Mouse (Mus musculus) neural tube, embryonic 14.5 days (tissue): ENCODE measurements around the gene Uimc1. TPM values are rescaled to one million over a fixed set of nuclear protein-coding genes. Genes with fewer than 3 reads are reported as not detected.
A peak's percentile ranks its signal among the peaks of the same experiment; 100 is the strongest.
"Not testable (repeated sequence)": the region's sequence is repeated elsewhere in the genome, so short reads cannot be mapped to it uniquely, and the experiment has no call there.

Experiments
- ATAC-seq: fragments of 200-750 bp; cut with Nextera tagmentation; 2 replicates; pipeline ENCODE4 v1.8.0; 2017; ENCODE audit warnings: low read depth, mild to moderate bottlenecking, moderate TSS enrichment, moderate library complexity
- H3K27ac ChIP-seq: fragments of 300-500 bp; sonication (generic); 2 replicates; pipeline ENCODE4 v1.5.1; 2014; ENCODE audit warnings: low read depth, mild to moderate bottlenecking, control low read depth, low read length, moderate library complexity, mixed read lengths
- H3K27me3 ChIP-seq: fragments of 300-500 bp; sonication (generic); 2 replicates; pipeline ENCODE4 v1.6.1; 2014; ENCODE audit warnings: low read length; ENCODE audit not compliant: control insufficient read depth, insufficient read depth
- H3K36me3 ChIP-seq: fragments of 300-500 bp; sonication (generic); 2 replicates; pipeline ENCODE4 v1.6.1; 2014; ENCODE audit warnings: low read length, mixed read lengths; ENCODE audit not compliant: control insufficient read depth, insufficient read depth
- H3K4me1 ChIP-seq: fragments of 300-500 bp; sonication (generic); 2 replicates; pipeline ENCODE4 v1.6.1; 2014; ENCODE audit warnings: low read length; ENCODE audit not compliant: control insufficient read depth, insufficient read depth
- H3K4me2 ChIP-seq: fragments of 300-500 bp; sonication (generic); 2 replicates; pipeline ENCODE4 v1.6.1; 2014; ENCODE audit warnings: mild to moderate bottlenecking, low read depth, low read length, control low read depth
- H3K4me3 ChIP-seq: fragments of 300-500 bp; sonication (generic); 2 replicates; pipeline ENCODE4 v1.5.1; 2014; ENCODE audit warnings: low read depth, low read length, control low read depth, mixed read lengths
- H3K9ac ChIP-seq: fragments of 300-500 bp; sonication (generic); replicated peaks from 2 replicates; pipeline ENCODE4 v1.6.1; 2014; ENCODE audit warnings: low read depth, mild to moderate bottlenecking, control low read depth, low read length, mixed read lengths
- H3K9me3 ChIP-seq: fragments of 300-500 bp; sonication (generic); 2 replicates; pipeline ENCODE4 v1.6.1; 2016; ENCODE audit warnings: low read length; ENCODE audit not compliant: control insufficient read depth
- WGBS: fragments of 180-500 bp; shearing (Covaris S2); extraction: QIAGEN DNeasy Blood & Tissue Kit; methylation state at CpG from one replicate; pipeline ENCODE4 v1.1.7; 2014; 5-methylcytosine and 5-hydroxymethylcytosine counted together
- polyA plus RNA-seq: library from polyadenylated mRNA; unstranded; fragments of >200 nt; fragmentation: Nextera tagmentation; extraction: Ambion mirVana; gene quantifications from 2 replicates; pipeline ENCODE4 v1.2.1, GENCODE M21; 2014

The Uimc1 gene
- polyA plus RNA-seq, 1 experiment from 2014 or later, result 20.6 TPM

DNA sequence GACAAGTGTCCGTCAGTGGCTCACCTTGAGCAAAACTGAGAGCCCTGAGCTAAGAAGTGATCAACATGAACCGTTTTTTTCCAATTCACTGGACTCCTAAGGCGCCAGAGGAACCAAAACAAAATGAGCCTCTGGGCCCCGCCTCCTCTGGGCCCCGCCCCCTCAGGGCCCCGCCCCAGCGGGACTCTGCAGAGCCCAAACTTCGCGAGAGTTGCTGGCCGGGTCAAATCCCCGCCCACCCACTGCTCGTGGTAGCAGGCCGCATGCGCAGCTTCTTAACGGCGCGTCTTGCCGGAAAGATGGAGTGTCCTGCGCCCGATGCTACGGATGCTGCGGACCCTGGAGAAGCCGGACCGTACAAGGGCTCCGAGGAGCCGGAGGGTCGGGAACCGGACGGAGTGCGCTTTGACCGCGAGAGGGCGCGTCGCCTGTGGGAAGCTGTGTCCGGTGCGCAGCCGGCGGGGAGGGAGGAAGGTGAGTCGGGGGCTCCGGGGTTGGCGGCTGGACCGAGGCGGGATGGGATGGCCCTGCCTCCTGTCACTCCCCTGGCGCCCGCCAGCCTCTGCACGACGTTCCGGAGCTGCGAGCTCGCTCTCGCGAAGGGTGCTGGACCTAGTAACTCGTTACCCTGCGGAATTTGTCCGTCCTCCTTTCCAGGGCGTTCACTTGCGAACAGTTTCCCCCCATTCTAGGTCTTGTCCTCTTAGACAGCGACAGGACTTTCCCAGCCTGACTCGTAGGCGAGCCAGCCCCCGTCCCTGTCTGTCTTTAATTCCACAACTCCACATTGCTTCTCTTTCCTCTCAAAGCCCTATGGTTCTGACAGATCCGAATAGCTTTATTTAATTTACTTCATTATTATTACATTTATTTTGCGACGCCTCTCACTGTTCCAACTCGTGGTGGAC lies 5.2 kb upstream of the Uimc1 start, which contains the start of gene Zfp346:
Gene Zfp346 (plus strand): TSS at position 267 of the 908 bp plus-strand sequence.
- Histone ChIP-seq H3K9me3 (no peaks in the 10 kb centered on the region), H3K4me2 (peak within 1 kb of the TSS; percentile 81), H3K27ac (peak within 1 kb of the TSS; percentile 69), H3K4me1 (peaks cover 5% of the 10 kb centered on the region), H3K4me3 (peak within 1 kb of the TSS; percentile 89), H3K27me3 (no peaks in the 10 kb centered on the region), H3K36me3 (no peaks in the 10 kb centered on the region), H3K9ac (peak within 1 kb of the TSS; percentile 75)
- under 1% methylated on average over 65 of the region's 66 CpGs for WGBS
- peak; percentile 92 for ATAC-seq

DNA sequence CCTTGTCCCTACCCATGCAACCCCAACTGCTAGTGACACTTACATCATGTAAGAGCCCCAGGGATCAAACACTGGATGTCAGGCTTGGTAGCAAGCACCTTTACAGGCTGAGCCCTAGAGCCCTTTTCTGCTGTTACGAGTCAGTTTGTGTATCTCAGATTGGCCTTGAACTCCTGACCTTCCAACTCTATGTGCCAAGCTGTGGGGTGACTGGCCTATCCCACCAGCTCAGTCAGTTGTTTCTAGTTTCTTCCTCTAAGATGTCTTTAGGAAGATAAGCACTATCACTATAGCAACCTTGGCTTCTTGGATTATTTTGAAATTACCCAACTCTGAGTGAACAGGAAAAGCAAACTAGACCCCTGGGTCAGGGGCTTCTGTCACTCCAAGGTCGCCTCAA lies 3.3 kb upstream of the Uimc1 start:
- H3K4me1 ChIP-seq, result peaks cover 12% of the 10 kb centered on the region
- H3K4me2 ChIP-seq, result no peak overlapping the region
- 78% methylated on average over 2 of the region's 2 CpGs for WGBS

DNA sequence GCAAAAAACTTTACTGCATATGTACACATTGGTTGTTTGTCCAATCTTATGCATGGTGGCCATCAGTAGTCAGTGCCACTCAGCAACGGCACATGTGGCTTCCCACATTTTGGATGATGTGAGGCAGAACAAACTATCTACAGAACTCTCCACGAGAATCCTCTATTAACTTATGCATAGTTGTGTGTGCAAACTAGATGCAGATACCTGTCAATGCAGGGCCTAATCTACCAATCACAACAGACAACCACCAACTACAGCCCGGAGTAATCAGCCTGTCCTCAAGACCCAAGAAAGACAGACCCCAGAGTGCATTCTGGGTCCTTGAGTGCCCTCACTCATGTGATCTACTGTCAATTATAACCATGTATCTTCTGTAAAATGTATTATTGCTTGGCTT lies 2.3 kb upstream of the Uimc1 start:
- 98% methylated on average over 3 of the region's 3 CpGs for WGBS
- no peak overlapping the region for H3K4me3 ChIP-seq
- peaks cover 12% of the 10 kb centered on the region for H3K4me1 ChIP-seq
- H3K9ac ChIP-seq, result no peak overlapping the region
- no peak for ATAC-seq
- no peak overlapping the region for H3K4me2 ChIP-seq
- H3K27ac ChIP-seq, result no peak overlapping the region
- no peaks in the 10 kb centered on the region for H3K27me3 ChIP-seq
- H3K9me3 ChIP-seq, result no peaks in the 10 kb centered on the region
- no peaks in the 10 kb centered on the region for H3K36me3 ChIP-seq

More for the DNA sequence above, 3.3 kb upstream of the Uimc1 start:
- H3K36me3 ChIP-seq, result no peaks in the 10 kb centered on the region
- H3K27ac ChIP-seq, result no peak overlapping the region
- no peaks in the 10 kb centered on the region for H3K27me3 ChIP-seq
- H3K4me3 ChIP-seq, result no peak overlapping the region
- no peaks in the 10 kb centered on the region for H3K9me3 ChIP-seq
- no peak overlapping the region for H3K9ac ChIP-seq
- ATAC-seq, result no peak

DNA sequence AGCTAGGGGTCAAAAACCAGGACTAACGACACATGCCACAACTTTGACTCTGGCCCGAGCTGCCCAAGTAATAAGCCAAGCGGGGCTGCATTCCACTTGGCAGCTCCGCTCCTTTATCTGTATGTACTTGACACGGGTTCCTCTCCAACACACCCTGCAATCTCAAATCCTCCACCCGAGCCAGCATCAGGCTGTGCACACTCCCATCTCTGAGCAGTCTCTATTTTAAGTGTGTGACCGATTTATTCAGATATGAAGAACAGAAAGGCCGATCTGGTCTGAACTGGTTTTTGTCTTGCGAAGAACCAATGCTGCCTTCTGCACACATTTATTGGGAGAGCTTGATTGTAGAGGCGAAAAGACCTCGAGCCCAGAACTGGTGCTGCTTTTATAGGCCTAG lies 1.5 kb upstream of the Uimc1 start:
- no peaks in the 10 kb centered on the region for H3K9me3 ChIP-seq
- WGBS, result 97% methylated on average over 11 of the region's 11 CpGs
- H3K9ac ChIP-seq, result no peak overlapping the region
- no peaks in the 10 kb centered on the region for H3K36me3 ChIP-seq
- H3K4me2 ChIP-seq, result no peak overlapping the region
- no peak overlapping the region for H3K4me3 ChIP-seq
- no peak for ATAC-seq
- no peak overlapping the region for H3K27ac ChIP-seq
- peaks cover 12% of the 10 kb centered on the region for H3K4me1 ChIP-seq
- H3K27me3 ChIP-seq, result no peaks in the 10 kb centered on the region

DNA sequence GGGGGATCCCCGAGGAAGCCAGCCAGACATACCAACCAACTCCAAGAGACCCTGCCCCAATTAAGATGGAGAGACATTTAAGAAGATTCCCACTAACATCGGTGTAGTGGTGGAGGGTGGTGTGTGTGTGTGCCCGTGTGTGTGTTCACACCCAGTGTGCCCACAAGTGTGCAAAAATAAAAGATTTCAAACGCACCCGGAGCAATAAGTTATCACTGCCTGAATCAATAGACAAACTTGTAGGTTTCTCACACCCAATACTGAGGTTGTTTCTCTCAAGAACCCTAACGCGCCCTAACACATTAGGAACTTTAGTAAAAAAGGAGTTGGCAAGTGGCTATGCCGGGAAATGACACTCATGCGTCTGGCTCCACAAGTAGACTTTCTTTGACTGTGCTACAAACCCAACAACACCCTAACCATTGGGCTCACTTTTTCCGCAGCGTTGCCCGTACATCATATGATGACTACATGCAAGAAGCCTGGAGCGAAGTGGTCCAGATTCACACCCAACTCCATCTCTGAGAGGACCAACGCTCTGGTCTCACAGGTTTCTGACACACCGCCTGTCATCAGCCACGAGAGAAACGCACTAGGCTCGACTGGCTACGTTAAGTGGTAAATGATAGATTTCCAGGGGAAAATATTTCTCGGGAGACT lies 904 bp downstream of the Uimc1 start:
- peak overlapping the region; percentile 70 for H3K4me3 ChIP-seq
- ATAC-seq, result 0 out of 2 replicates have a peak, but pooled peaks have one; percentile 13
- peak overlapping the region; percentile 87 for H3K9ac ChIP-seq
- no peak overlapping the region; the same call in 1 of the 2 replicates for H3K27ac ChIP-seq
- H3K4me1 ChIP-seq, result peaks cover 7% of the 10 kb centered on the region; the same call in 1 of the 2 replicates
- 33% methylated on average over 20 of the region's 20 CpGs for WGBS
- H3K9me3 ChIP-seq, result no peaks in the 10 kb centered on the region
- H3K4me2 ChIP-seq, result peak overlapping the region; percentile 67
- no peaks in the 10 kb centered on the region for H3K27me3 ChIP-seq
- no peaks in the 10 kb centered on the region for H3K36me3 ChIP-seq

DNA sequence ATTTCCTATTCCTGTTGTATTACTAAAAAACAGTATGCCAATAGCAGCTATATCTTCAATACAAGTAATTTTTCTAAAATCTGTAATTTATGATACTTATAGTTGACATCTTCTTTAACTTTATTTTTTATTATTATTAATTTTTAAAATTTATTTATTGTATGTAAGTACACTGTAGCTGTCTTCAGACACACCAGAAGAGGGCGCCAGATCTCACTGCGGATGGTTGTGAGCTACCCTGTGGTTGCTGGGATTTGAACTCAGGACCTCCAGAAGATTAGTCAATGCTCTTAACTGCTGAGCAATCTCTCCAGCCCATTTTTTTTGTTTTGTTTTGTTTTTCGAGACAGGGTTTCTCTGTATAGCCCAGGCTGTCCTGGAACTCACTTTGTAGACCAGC lies 2.3 kb downstream of the Uimc1 start:
- not testable (repeated sequence) for ATAC-seq, H3K9ac ChIP-seq, H3K4me1 ChIP-seq, H3K27me3 ChIP-seq, H3K36me3 ChIP-seq, H3K4me2 ChIP-seq, H3K27ac ChIP-seq, H3K9me3 ChIP-seq, H3K4me3 ChIP-seq
- 93% methylated on average over 3 of the region's 3 CpGs for WGBS

DNA sequence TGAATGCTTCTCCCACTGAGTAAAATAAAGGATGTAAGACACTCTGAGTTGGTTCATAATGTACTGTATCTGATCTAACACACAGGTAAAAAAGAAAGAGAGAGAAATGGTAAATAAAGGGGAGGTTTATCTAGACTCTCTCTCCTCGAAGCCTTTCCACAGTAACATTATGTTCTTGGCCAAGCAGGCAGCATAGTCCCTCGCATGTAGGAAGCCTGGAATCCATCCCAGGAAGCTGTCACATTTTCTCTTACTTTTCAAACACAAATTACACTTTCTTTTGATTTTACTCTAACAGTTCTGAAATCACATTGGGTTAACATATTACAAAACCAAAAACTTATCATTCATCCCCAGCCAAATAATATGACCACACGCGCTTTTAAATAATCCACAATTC lies 7.5 kb downstream of the Uimc1 start:
- no peaks in the 10 kb centered on the region for H3K27me3 ChIP-seq
- WGBS, result 91% methylated on average over 4 of the region's 4 CpGs
- no peaks in the 10 kb centered on the region for H3K9me3 ChIP-seq
- no peaks in the 10 kb centered on the region for H3K36me3 ChIP-seq
- no peak overlapping the region for H3K27ac ChIP-seq
- H3K9ac ChIP-seq, result no peak overlapping the region
- no peaks in the 10 kb centered on the region for H3K4me1 ChIP-seq
- H3K4me3 ChIP-seq, result no peak overlapping the region
- ATAC-seq, result no peak
- H3K4me2 ChIP-seq, result no peak overlapping the region

DNA sequence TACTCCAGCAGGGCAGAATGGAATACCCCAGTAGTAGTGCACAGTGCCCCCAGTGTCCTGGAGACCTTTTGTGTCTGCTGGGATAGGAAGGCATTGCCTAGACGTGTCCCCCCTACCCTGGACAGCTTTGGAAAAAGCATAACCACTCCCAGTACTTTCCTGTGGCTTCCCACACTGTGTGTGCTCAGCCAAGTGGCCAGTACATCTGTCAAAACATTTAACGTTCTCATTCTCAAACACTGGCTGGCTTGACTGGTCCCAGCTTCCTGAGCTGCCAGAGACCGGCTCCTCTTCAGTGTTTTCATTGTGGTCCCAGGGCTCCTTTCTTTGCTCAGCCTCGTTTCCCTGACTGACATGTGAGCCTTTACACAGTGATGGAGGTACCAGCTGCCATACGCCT lies 24.5 kb downstream of the Uimc1 start:
- Histone ChIP-seq H3K36me3 (peaks cover 7% of the 10 kb centered on the region; the same call in 1 of the 2 replicates), H3K4me2 (no peak overlapping the region), H3K9me3 (no peaks in the 10 kb centered on the region), H3K27ac (no peak overlapping the region), H3K4me3 (no peak overlapping the region), H3K9ac (no peak overlapping the region), H3K27me3 (no peaks in the 10 kb centered on the region), H3K4me1 (no peaks in the 10 kb centered on the region)
- 65% methylated on average over 5 of the region's 5 CpGs for WGBS
- ATAC-seq, result no peak

DNA sequence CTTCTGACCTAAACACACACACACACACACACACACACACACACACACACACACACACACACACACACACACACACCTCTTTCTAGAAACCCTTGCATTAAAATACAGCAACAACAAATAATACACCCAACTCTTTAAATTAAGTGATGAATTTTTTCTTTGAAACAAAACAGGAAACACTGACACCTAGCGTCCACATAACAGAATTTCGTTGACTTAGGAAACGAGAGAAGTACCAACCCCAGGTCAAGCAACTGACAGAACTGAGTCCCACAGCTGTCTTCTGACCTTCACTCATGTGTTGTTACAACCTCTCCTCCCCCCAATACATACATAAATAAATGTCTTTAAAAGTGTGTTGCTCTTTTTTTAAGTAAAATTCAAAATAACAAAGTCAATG lies 28.8 kb downstream of the Uimc1 start:
- Histone ChIP-seq H3K4me3 (no peak overlapping the region), H3K9ac (no peak overlapping the region), H3K27ac (no peak overlapping the region), H3K36me3 (peaks cover 7% of the 10 kb centered on the region; the same call in 1 of the 2 replicates), H3K4me1 (no peaks in the 10 kb centered on the region), H3K9me3 (no peaks in the 10 kb centered on the region), H3K4me2 (no peak overlapping the region), H3K27me3 (no peaks in the 10 kb centered on the region)
- WGBS, result 1% methylated on average over 3 of the region's 3 CpGs
- ATAC-seq, result no peak
